Mouse (Mus musculus) cortical plate, adult 2 months (tissue): ENCODE data around the gene Shroom1.

ENCODE experiments used
- CTCF ChIP-seq: fragments of 200-500 bp; IDR thresholded peaks from 2 replicates; pipeline ENCODE4 v1.5.1; 2011; ENCODE audit warnings: mild to moderate bottlenecking, control low read depth, low read length; ENCODE audit not compliant: insufficient read depth; ENCODE audit errors: extremely low read depth
- POLR2A ChIP-seq: fragments of 200-500 bp; IDR thresholded peaks from 2 replicates; pipeline ENCODE4 v1.6.1; 2011; ENCODE audit warnings: mild to moderate bottlenecking, low read length, control low read depth; ENCODE audit not compliant: insufficient read depth; ENCODE audit errors: extremely low read depth

GRCm38 (mm10) chr11:53457372-53457954 lies 458 bp downstream of the Shroom1 start:
- no peak for TF ChIP-seq POLR2A
- TF ChIP-seq CTCF, result no peak
